Mouse (Mus musculus): Measurements from ENCODE around the gene Zc3hav1.

- no peak for TF ChIP-seq POLR2A (IDR thresholded peaks at IDR 0.05; ENCODE audit: low read depth, low read length)
- TF ChIP-seq CTCF (conservative IDR thresholded peaks at IDR 0.05; ENCODE audit: insufficient read depth, insufficient read length, low read depth, low read length) = no peak
These were observed 15.3 kb downstream of the Zc3hav1 start for GRCm38 (mm10) chr6:38339078-38339477.
